Mouse (Mus musculus): ENCODE data around the gene Pde11a. TPM values are rescaled to one million over a fixed set of nuclear protein-coding genes. Genes with fewer than 3 reads are reported as not detected.

The Pde11a gene
- 0.25 TPM in 1 of 2 replicates, not detected in the other for polyA plus RNA-seq (2012; rRNA removed)

- no peak within 1 kb of the TSS for H3K4me3 ChIP-seq (replicated peaks; ENCODE audit: extremely low read depth, low read depth, low read length)
- peak; percentile 8 for DNase-seq
- H3K4me1 ChIP-seq (ENCODE audit: control insufficient read depth, insufficient read depth, low read length), result no peaks in the 10 kb centered on the region
- TF ChIP-seq POLR2A (IDR thresholded peaks at IDR 0.05; ENCODE audit: borderline replicate concordance, extremely low read depth, low read depth, low read length) (no peak), CTCF (IDR thresholded peaks at IDR 0.05; ENCODE audit: insufficient read depth, low read length) (no peak)
- 16% methylated on average over 41 of the region's 41 CpGs for WGBS
Observed at GRCm38 (mm10) chr2:76338215-76339156, at the start of gene Pde11a. Pde11a (minus strand) TSS chr2:76338774.

- no peak overlapping the region for H3K4me3 ChIP-seq (replicated peaks; ENCODE audit: extremely low read depth, low read depth, low read length)
Observed at GRCm38 (mm10) chr2:76386531-76386930, 48.0 kb upstream of the Pde11a start.

GRCm38 (mm10) chr2:76378646-76379045, 40.1 kb upstream of the Pde11a start:
- no peaks in the 10 kb centered on the region for H3K4me1 ChIP-seq (ENCODE audit: control insufficient read depth, insufficient read depth, low read length)
- no peak overlapping the region for H3K4me3 ChIP-seq (replicated peaks; ENCODE audit: extremely low read depth, low read depth, low read length)
- WGBS, result 93% methylated on average over 19 of the region's 19 CpGs
- no peak for DNase-seq
- no peak for TF ChIP-seq POLR2A (IDR thresholded peaks at IDR 0.05; ENCODE audit: borderline replicate concordance, extremely low read depth, low read depth, low read length)
- TF ChIP-seq CTCF (IDR thresholded peaks at IDR 0.05; ENCODE audit: insufficient read depth, low read length), result no peak

More at GRCm38 (mm10) chr2:76386531-76386930, 48.0 kb upstream of the Pde11a start:
- TF ChIP-seq CTCF (IDR thresholded peaks at IDR 0.05; ENCODE audit: insufficient read depth, low read length), result no peak
- TF ChIP-seq POLR2A (IDR thresholded peaks at IDR 0.05; ENCODE audit: borderline replicate concordance, extremely low read depth, low read depth, low read length), result no peak
- no peaks in the 10 kb centered on the region for H3K4me1 ChIP-seq (ENCODE audit: control insufficient read depth, insufficient read depth, low read length)
- DNase-seq, result no peak

GRCm38 (mm10) chr2:76374544-76375206, 36.1 kb upstream of the Pde11a start:
- 91% methylated on average over 6 of the region's 6 CpGs for WGBS
- TF ChIP-seq CTCF (IDR thresholded peaks at IDR 0.05; ENCODE audit: insufficient read depth, low read length) (no peak), POLR2A (IDR thresholded peaks at IDR 0.05; ENCODE audit: borderline replicate concordance, extremely low read depth, low read depth, low read length) (no peak)
- peaks cover 3% of the 10 kb centered on the region; the same call in 1 of the 2 replicates for H3K4me1 ChIP-seq (ENCODE audit: control insufficient read depth, insufficient read depth, low read length)
- no peak overlapping the region for H3K4me3 ChIP-seq (replicated peaks; ENCODE audit: extremely low read depth, low read depth, low read length)
- DNase-seq, result no peak

GRCm38 (mm10) chr2:76372244-76372643, 33.7 kb upstream of the Pde11a start:
- peaks cover 3% of the 10 kb centered on the region; the same call in 1 of the 2 replicates for H3K4me1 ChIP-seq (ENCODE audit: control insufficient read depth, insufficient read depth, low read length)

GRCm38 (mm10) chr2:76370656-76370922, 32.0 kb upstream of the Pde11a start:
- 1% methylated on average over 7 of the region's 7 CpGs for WGBS
- peak overlapping the region; percentile 95 for H3K4me3 ChIP-seq (replicated peaks; ENCODE audit: extremely low read depth, low read depth, low read length)
- H3K4me1 ChIP-seq (ENCODE audit: control insufficient read depth, insufficient read depth, low read length), result peaks cover 3% of the 10 kb centered on the region; the same call in 1 of the 2 replicates
- DNase-seq, result no peak
- TF ChIP-seq CTCF (IDR thresholded peaks at IDR 0.05; ENCODE audit: insufficient read depth, low read length) (no peak), POLR2A (IDR thresholded peaks at IDR 0.05; ENCODE audit: borderline replicate concordance, extremely low read depth, low read depth, low read length) (no peak)

More at GRCm38 (mm10) chr2:76372244-76372643, 33.7 kb upstream of the Pde11a start:
- no peak for DNase-seq
- TF ChIP-seq CTCF (IDR thresholded peaks at IDR 0.05; ENCODE audit: insufficient read depth, low read length) (no peak), POLR2A (IDR thresholded peaks at IDR 0.05; ENCODE audit: borderline replicate concordance, extremely low read depth, low read depth, low read length) (no peak)
- H3K4me3 ChIP-seq (replicated peaks; ENCODE audit: extremely low read depth, low read depth, low read length), result no peak overlapping the region
- WGBS, result 69% methylated on average over 4 of the region's 4 CpGs

GRCm38 (mm10) chr2:76369821-76370655, 31.5 kb upstream of the Pde11a start, which contains the start of gene Rbm45:
Rbm45 (plus strand) TSS chr2:76369984.
- TF ChIP-seq POLR2A (IDR thresholded peaks at IDR 0.05; ENCODE audit: borderline replicate concordance, extremely low read depth, low read depth, low read length), result no peak
- TF ChIP-seq CTCF (IDR thresholded peaks at IDR 0.05; ENCODE audit: insufficient read depth, low read length), result peak; percentile 76
- Histone ChIP-seq H3K4me3 (replicated peaks; ENCODE audit: extremely low read depth, low read depth, low read length) (peak within 1 kb of the TSS; percentile 95), H3K4me1 (ENCODE audit: control insufficient read depth, insufficient read depth, low read length) (peaks cover 3% of the 10 kb centered on the region; the same call in 1 of the 2 replicates)
- DNase-seq, result peak; percentile 86
- WGBS, result under 1% methylated on average over 61 of the region's 61 CpGs

GRCm38 (mm10) chr2:76368861-76369660, 30.5 kb upstream of the Pde11a start:
- DNase-seq, result no peak
- WGBS, result 68% methylated on average over 13 of the region's 13 CpGs
- TF ChIP-seq CTCF (IDR thresholded peaks at IDR 0.05; ENCODE audit: insufficient read depth, low read length) (no peak), POLR2A (IDR thresholded peaks at IDR 0.05; ENCODE audit: borderline replicate concordance, extremely low read depth, low read depth, low read length) (no peak)
- H3K4me1 ChIP-seq (ENCODE audit: control insufficient read depth, insufficient read depth, low read length), result peaks cover 3% of the 10 kb centered on the region; the same call in 1 of the 2 replicates
- H3K4me3 ChIP-seq (replicated peaks; ENCODE audit: extremely low read depth, low read depth, low read length), result no peak overlapping the region
